Mouse (Mus musculus) embryonic facial prominence, embryonic 12.5 days (tissue): Measurements from ENCODE around the gene Slc30a6. TPM values are rescaled to one million over a fixed set of nuclear protein-coding genes. Genes with fewer than 3 reads are reported as not detected.
"Not testable (repeated sequence)": the region's sequence is repeated elsewhere in the genome, so short reads cannot be mapped to it uniquely, and the experiment has no call there.

Experiments used
- ATAC-seq: fragments of 200-750 bp; cut with Nextera tagmentation; 2 replicates; pipeline ENCODE4 v1.8.0; 2017; ENCODE audit not compliant: insufficient number of reproducible peaks, insufficient read depth, low FRiP score, low TSS enrichment
- H3K27ac ChIP-seq: fragments of 300-500 bp; sonication (generic); 2 replicates; pipeline ENCODE4 v1.5.1; 2016; ENCODE audit warnings: mild to moderate bottlenecking
- H3K27me3 ChIP-seq: fragments of 300-500 bp; sonication (generic); 2 replicates; pipeline ENCODE4 v1.6.1; 2016; ENCODE audit warnings: mild to moderate bottlenecking, moderate library complexity
- H3K36me3 ChIP-seq: fragments of 300-500 bp; sonication (generic); 2 replicates; pipeline ENCODE4 v1.6.1; 2016; ENCODE audit warnings: mild to moderate bottlenecking
- H3K4me1 ChIP-seq: fragments of 300-500 bp; sonication (generic); 2 replicates; pipeline ENCODE4 v1.6.1; 2016
- H3K4me2 ChIP-seq: fragments of 300-500 bp; sonication (generic); replicated peaks from 2 replicates; pipeline ENCODE4 v1.6.1; 2016; ENCODE audit warnings: mild to moderate bottlenecking, moderate library complexity
- H3K4me3 ChIP-seq: fragments of 300-500 bp; sonication (generic); 2 replicates; pipeline ENCODE4 v1.5.1; 2016; ENCODE audit warnings: mild to moderate bottlenecking
- H3K9ac ChIP-seq: fragments of 300-500 bp; sonication (generic); 2 replicates; pipeline ENCODE4 v1.6.1; 2016; ENCODE audit warnings: mild to moderate bottlenecking, moderate library complexity
- H3K9me3 ChIP-seq: fragments of 300-500 bp; sonication (generic); 2 replicates; pipeline ENCODE4 v1.6.1; 2016; ENCODE audit warnings: mild to moderate bottlenecking, moderate library complexity
- WGBS: fragments of 180-500 bp; shearing (Covaris S2); methylation state at CpG from one replicate; pipeline ENCODE4 v1.1.7; 2016; 5-methylcytosine and 5-hydroxymethylcytosine counted together
- polyA plus RNA-seq: library from polyadenylated mRNA; unstranded; fragments of >200 nt; fragmentation: Nextera tagmentation; extraction: Ambion mirVana; gene quantifications from 2 replicates; pipeline ENCODE4 v1.2.1, GENCODE M21; 2016

The Slc30a6 gene
- polyA plus RNA-seq, 1 experiment from 2014 or later: 36.8 TPM

- Histone ChIP-seq H3K36me3 (no peaks in the 10 kb centered on the region), H3K9me3 (no peaks in the 10 kb centered on the region), H3K4me3 (no peak overlapping the region), H3K27me3 (no peaks in the 10 kb centered on the region), H3K27ac (no peak overlapping the region), H3K9ac (no peak overlapping the region), H3K4me2 (no peak overlapping the region), H3K4me1 (no peaks in the 10 kb centered on the region)
- ATAC-seq: no peak
- 77% methylated on average over 3 of the region's 3 CpGs for WGBS
These were observed 58.5 kb downstream of the Slc30a6 start for GRCm38 (mm10) chr17:74453928-74454327.

- H3K27me3 ChIP-seq: no peaks in the 10 kb centered on the region
- H3K4me2 ChIP-seq: no peak overlapping the region
- no peak overlapping the region for H3K27ac ChIP-seq
- no peaks in the 10 kb centered on the region for H3K9me3 ChIP-seq
- no peaks in the 10 kb centered on the region for H3K4me1 ChIP-seq
- H3K9ac ChIP-seq: no peak overlapping the region
- 95% methylated on average over 1 of the region's 1 CpGs for WGBS
- H3K4me3 ChIP-seq: no peak overlapping the region
- H3K36me3 ChIP-seq: no peaks in the 10 kb centered on the region
- no peak for ATAC-seq
These were observed 59.3 kb downstream of the Slc30a6 start for GRCm38 (mm10) chr17:74454660-74455059.

GRCm38 (mm10) chr17:74455426-74455825, 60.0 kb downstream of the Slc30a6 start:
- Histone ChIP-seq H3K4me3 (no peak overlapping the region), H3K27ac (no peak overlapping the region), H3K27me3 (no peaks in the 10 kb centered on the region), H3K4me2 (no peak overlapping the region), H3K9ac (no peak overlapping the region), H3K9me3 (no peaks in the 10 kb centered on the region), H3K4me1 (no peaks in the 10 kb centered on the region), H3K36me3 (no peaks in the 10 kb centered on the region)
- 80% methylated on average over 4 of the region's 4 CpGs for WGBS
- no peak for ATAC-seq

GRCm38 (mm10) chr17:74456825-74457224, 61.4 kb downstream of the Slc30a6 start:
- WGBS: 95% methylated on average over 5 of the region's 5 CpGs
- no peaks in the 10 kb centered on the region for H3K4me1 ChIP-seq
- no peak overlapping the region for H3K4me3 ChIP-seq
- no peak overlapping the region for H3K27ac ChIP-seq
- no peaks in the 10 kb centered on the region for H3K9me3 ChIP-seq
- no peak overlapping the region for H3K4me2 ChIP-seq
- H3K36me3 ChIP-seq: no peaks in the 10 kb centered on the region
- no peak for ATAC-seq
- no peak overlapping the region for H3K9ac ChIP-seq
- H3K27me3 ChIP-seq: no peaks in the 10 kb centered on the region

GRCm38 (mm10) chr17:74457972-74458677, 62.7 kb downstream of the Slc30a6 start:
- H3K27me3 ChIP-seq: no peaks in the 10 kb centered on the region

GRCm38 (mm10) chr17:74458711-74459408, 63.5 kb downstream of the Slc30a6 start, which contains the start of gene Nlrc4:
Nlrc4 (minus strand) TSS chr17:74459142.
- H3K4me3 ChIP-seq: no peak within 1 kb of the TSS
- WGBS: 49% methylated on average over 8 of the region's 8 CpGs
- no peak within 1 kb of the TSS for H3K9ac ChIP-seq
- no peaks in the 10 kb centered on the region for H3K4me1 ChIP-seq
- H3K9me3 ChIP-seq: no peaks in the 10 kb centered on the region
- no peaks in the 10 kb centered on the region for H3K27me3 ChIP-seq
- H3K27ac ChIP-seq: no peak within 1 kb of the TSS
- H3K4me2 ChIP-seq: no peak within 1 kb of the TSS
- H3K36me3 ChIP-seq: no peaks in the 10 kb centered on the region
- no peak for ATAC-seq

More at GRCm38 (mm10) chr17:74457972-74458677, 62.7 kb downstream of the Slc30a6 start:
- H3K36me3 ChIP-seq: no peaks in the 10 kb centered on the region
- ATAC-seq: no peak
- no peaks in the 10 kb centered on the region for H3K9me3 ChIP-seq
- no peak overlapping the region for H3K9ac ChIP-seq
- WGBS: 82% methylated on average over 10 of the region's 10 CpGs
- no peak overlapping the region for H3K4me3 ChIP-seq
- no peak overlapping the region for H3K4me2 ChIP-seq
- no peak overlapping the region for H3K27ac ChIP-seq
- no peaks in the 10 kb centered on the region for H3K4me1 ChIP-seq

- Histone ChIP-seq H3K4me3 (no peak overlapping the region), H3K27me3 (no peaks in the 10 kb centered on the region), H3K27ac (no peak overlapping the region), H3K4me2 (no peak overlapping the region), H3K36me3 (no peaks in the 10 kb centered on the region), H3K4me1 (no peaks in the 10 kb centered on the region), H3K9me3 (no peaks in the 10 kb centered on the region), H3K9ac (no peak overlapping the region)
- no peak for ATAC-seq
These were observed 68.1 kb downstream of the Slc30a6 start for GRCm38 (mm10) chr17:74463510-74463909.

- WGBS: 86% methylated on average over 2 of the region's 2 CpGs
- H3K27ac ChIP-seq, H3K4me2 ChIP-seq, H3K36me3 ChIP-seq, H3K4me1 ChIP-seq, ATAC-seq, H3K27me3 ChIP-seq, H3K9ac ChIP-seq, H3K4me3 ChIP-seq, H3K9me3 ChIP-seq: not testable (repeated sequence)
These were observed 72.6 kb downstream of the Slc30a6 start for GRCm38 (mm10) chr17:74467981-74468380.

GRCm38 (mm10) chr17:74470133-74470532, 74.7 kb downstream of the Slc30a6 start:
- H3K9me3 ChIP-seq, H3K4me3 ChIP-seq, H3K9ac ChIP-seq, ATAC-seq, H3K36me3 ChIP-seq, H3K4me1 ChIP-seq, H3K27ac ChIP-seq, H3K4me2 ChIP-seq, H3K27me3 ChIP-seq: not testable (repeated sequence)
- WGBS: 79% methylated on average over 6 of the region's 6 CpGs

Other genes with a start within 250 kb of the Slc30a6 start
- gene Memo1, start 100.1 kb upstream of the Slc30a6 start, polyA plus RNA-seq: 77.9 and 83.7 TPM in 2 replicates
- gene Dpy30, start 71.7 kb upstream of the Slc30a6 start, polyA plus RNA-seq: 233 and 238 TPM in 2 replicates
- 28.9 and 34.5 TPM in 2 replicates for gene Spast, start 56.6 kb upstream of the Slc30a6 start, polyA plus RNA-seq
- 0.23 and 0.33 TPM in 2 replicates for gene Nlrc4, start 63.5 kb downstream of the Slc30a6 start, polyA plus RNA-seq
- 51.0 and 56.1 TPM in 2 replicates for gene Yipf4, start 93.9 kb downstream of the Slc30a6 start, polyA plus RNA-seq
- gene Birc6, start 132.7 kb downstream of the Slc30a6 start, polyA plus RNA-seq: 96.5 and 98.3 TPM in 2 replicates